Mouse (Mus musculus) ES-Bruce4 (cell line): Measurements from ENCODE around the gene Hspa12a. TPM values are rescaled to one million over a fixed set of nuclear protein-coding genes. Genes with fewer than 3 reads are reported as not detected.

ENCODE experiments used
- H3K27ac ChIP-seq: 2 replicates; pipeline ENCODE4 v1.5.1; 2012; ENCODE audit warnings: low read length, inconsistent platforms; ENCODE audit not compliant: insufficient read depth
- H3K27me3 ChIP-seq: 2 replicates; pipeline ENCODE4 v1.6.1; 2012; ENCODE audit warnings: mild to moderate bottlenecking, low read length, inconsistent platforms; ENCODE audit not compliant: control insufficient read depth, poor library complexity, insufficient read depth, severe bottlenecking
- H3K36me3 ChIP-seq: 2 replicates; pipeline ENCODE4 v1.6.1; 2012; ENCODE audit warnings: inconsistent platforms, mild to moderate bottlenecking, low read length, moderate library complexity; ENCODE audit not compliant: control insufficient read depth, poor library complexity, insufficient read depth, severe bottlenecking
- H3K4me1 ChIP-seq: one replicate; pipeline ENCODE4 v1.8.1; 2011; ENCODE audit warnings: low read length; ENCODE audit not compliant: control insufficient read depth, insufficient read depth
- H3K4me3 ChIP-seq: 2 replicates; pipeline ENCODE4 v1.5.1; 2011; ENCODE audit warnings: low read depth, mild to moderate bottlenecking, low read length
- H3K9ac ChIP-seq: 2 replicates; pipeline ENCODE4 v1.6.1; 2012; ENCODE audit warnings: low read depth, mild to moderate bottlenecking, inconsistent platforms; ENCODE audit not compliant: poor library complexity, severe bottlenecking
- H3K9me3 ChIP-seq: replicated peaks from 2 replicates; pipeline ENCODE4 v1.6.1; 2012; ENCODE audit warnings: mild to moderate bottlenecking, low read length, inconsistent platforms; ENCODE audit not compliant: control insufficient read depth, poor library complexity, insufficient read depth, severe bottlenecking
- CTCF ChIP-seq: IDR thresholded peaks from one replicate; pipeline ENCODE4 v1.8.1; 2011; ENCODE audit warnings: low read depth, low read length
- EP300 ChIP-seq: IDR thresholded peaks from 2 replicates; pipeline ENCODE4 v1.6.1; 2011; ENCODE audit warnings: low read depth, low read length; ENCODE audit not compliant: insufficient read depth
- POLR2A ChIP-seq: IDR thresholded peaks from one replicate; pipeline ENCODE4 v1.8.1; 2011; ENCODE audit warnings: low read length; ENCODE audit not compliant: insufficient read depth
- polyA plus RNA-seq: library from polyadenylated mRNA; stranded (reverse); fragments of >200 nt; gene quantifications from 2 replicates; pipeline ENCODE4 v1.2.4, GENCODE M21; 2011; ENCODE audit warnings: low read depth; ENCODE audit not compliant: missing spikeins, insufficient read depth, insufficient read length

Gene Hspa12a
- polyA plus RNA-seq, 1 experiment: 6.8 TPM

- H3K9ac ChIP-seq: no peak overlapping the region
- TF ChIP-seq CTCF (no peak), POLR2A (no peak), EP300 (no peak)
- no peaks in the 10 kb centered on the region for H3K27me3 ChIP-seq
- H3K36me3 ChIP-seq: no peaks in the 10 kb centered on the region
- no peak overlapping the region for H3K27ac ChIP-seq
- H3K4me1 ChIP-seq: no peaks in the 10 kb centered on the region
- H3K9me3 ChIP-seq: no peaks in the 10 kb centered on the region
- H3K4me3 ChIP-seq: no peak overlapping the region
Measured at GRCm38 (mm10) chr19:58952236-58952635, 8.8 kb upstream of the Hspa12a start.

- no peaks in the 10 kb centered on the region for H3K27me3 ChIP-seq
- no peaks in the 10 kb centered on the region for H3K4me1 ChIP-seq
- no peak for TF ChIP-seq CTCF
- H3K27ac ChIP-seq: no peak overlapping the region
- no peak overlapping the region for H3K4me3 ChIP-seq
- no peak overlapping the region for H3K9ac ChIP-seq
- H3K9me3 ChIP-seq: no peaks in the 10 kb centered on the region
- no peaks in the 10 kb centered on the region for H3K36me3 ChIP-seq
Measured at GRCm38 (mm10) chr19:58951521-58951920, 8.1 kb upstream of the Hspa12a start.

GRCm38 (mm10) chr19:58945959-58946358, 2.5 kb upstream of the Hspa12a start:
- Histone ChIP-seq H3K9ac (no peak overlapping the region), H3K27ac (no peak overlapping the region), H3K36me3 (no peaks in the 10 kb centered on the region), H3K4me3 (no peak overlapping the region), H3K9me3 (no peaks in the 10 kb centered on the region), H3K27me3 (no peaks in the 10 kb centered on the region), H3K4me1 (peaks cover 3% of the 10 kb centered on the region)
- TF ChIP-seq CTCF (no peak), EP300 (no peak), POLR2A (no peak)

- H3K9ac ChIP-seq: no peak overlapping the region
- H3K4me3 ChIP-seq: no peak overlapping the region
- peaks cover 6% of the 10 kb centered on the region for H3K4me1 ChIP-seq
- no peaks in the 10 kb centered on the region for H3K36me3 ChIP-seq
- H3K27ac ChIP-seq: no peak overlapping the region
- no peaks in the 10 kb centered on the region for H3K27me3 ChIP-seq
- H3K9me3 ChIP-seq: no peaks in the 10 kb centered on the region
- TF ChIP-seq EP300: no peak
- TF ChIP-seq POLR2A: no peak
- TF ChIP-seq CTCF: no peak
Measured at GRCm38 (mm10) chr19:58933062-58933461, 10.4 kb downstream of the Hspa12a start.

GRCm38 (mm10) chr19:58931081-58931800, 12.2 kb downstream of the Hspa12a start:
- H3K9me3 ChIP-seq: no peaks in the 10 kb centered on the region
- H3K36me3 ChIP-seq: no peaks in the 10 kb centered on the region
- peaks cover 6% of the 10 kb centered on the region for H3K4me1 ChIP-seq
- TF ChIP-seq EP300 (peak; percentile 45; the same call in 1 of the 2 replicates), CTCF (no peak)
- H3K27me3 ChIP-seq: no peaks in the 10 kb centered on the region
- no peak overlapping the region for H3K9ac ChIP-seq
- no peak overlapping the region for H3K27ac ChIP-seq
- no peak overlapping the region for H3K4me3 ChIP-seq

- no peaks in the 10 kb centered on the region for H3K36me3 ChIP-seq
- H3K4me3 ChIP-seq: no peak overlapping the region
- no peak overlapping the region for H3K9ac ChIP-seq
- no peaks in the 10 kb centered on the region for H3K4me1 ChIP-seq
- no peak for TF ChIP-seq CTCF
- TF ChIP-seq POLR2A: no peak
- no peak for TF ChIP-seq EP300
- H3K9me3 ChIP-seq: no peaks in the 10 kb centered on the region
- no peak overlapping the region for H3K27ac ChIP-seq
- no peaks in the 10 kb centered on the region for H3K27me3 ChIP-seq
Measured at GRCm38 (mm10) chr19:58919148-58919547, 24.3 kb downstream of the Hspa12a start.
